Mouse (Mus musculus) erythroblast, embryonic 14.5 days (primary cell): ENCODE measurements around the gene Mad1l1. TPM values are rescaled to one million over a fixed set of nuclear protein-coding genes. Genes with fewer than 3 reads are reported as not detected.

Experiments
- H3K27me3 ChIP-seq: 2 replicates; pipeline ENCODE4 v1.6.1; 2012; ENCODE audit warnings: inconsistent platforms; ENCODE audit not compliant: control insufficient read depth
- H3K36me3 ChIP-seq: 2 replicates; pipeline ENCODE4 v1.6.1; 2012; ENCODE audit warnings: mild to moderate bottlenecking, inconsistent platforms; ENCODE audit not compliant: control insufficient read depth
- H3K4me1 ChIP-seq: 2 replicates; pipeline ENCODE4 v1.6.1; 2012; ENCODE audit warnings: inconsistent platforms; ENCODE audit not compliant: control insufficient read depth
- H3K4me3 ChIP-seq: replicated peaks from 2 replicates; pipeline ENCODE3; 2012; ENCODE audit warnings: moderate library complexity, mild to moderate bottlenecking, inconsistent platforms
- H3K9me3 ChIP-seq: 2 replicates; pipeline ENCODE4 v1.6.1; 2012; ENCODE audit warnings: low read length, inconsistent platforms, mixed read lengths; ENCODE audit not compliant: control insufficient read depth
- GATA1 ChIP-seq: IDR thresholded peaks from 2 replicates; pipeline ENCODE4 v1.6.1; 2012; ENCODE audit warnings: low read length, inconsistent platforms, mixed read lengths
- TAL1 ChIP-seq: IDR thresholded peaks from 3 replicates; pipeline ENCODE4 v1.6.1; 2012; ENCODE audit warnings: low read length, inconsistent platforms, mixed read lengths
- polyA plus RNA-seq: library from polyadenylated mRNA; stranded (reverse); fragments of >175 nt; gene quantifications from 2 replicates; pipeline ENCODE4 v1.2.3, GENCODE M21; 2012

Gene Mad1l1
- polyA plus RNA-seq, 1 experiment, result 2.4 TPM

DNA sequence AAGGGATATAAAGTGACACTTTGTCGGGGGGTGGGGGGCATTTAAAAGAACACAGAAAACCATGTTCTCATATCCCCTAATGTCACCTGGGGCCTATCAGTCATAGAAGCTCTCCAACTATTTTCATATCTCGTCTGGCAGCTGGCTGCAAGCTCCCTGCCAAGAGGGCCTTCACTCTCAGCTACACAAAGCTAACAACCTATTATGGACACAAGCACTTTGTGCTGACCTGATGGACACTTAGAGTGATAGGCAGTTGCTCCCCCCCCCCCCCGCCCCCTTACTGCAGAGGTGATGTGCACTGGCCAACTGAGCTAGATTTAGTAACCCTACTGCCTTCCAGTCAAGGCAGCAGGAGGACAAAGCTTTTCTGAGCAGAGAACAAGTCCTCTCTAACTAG, 104.3 kb downstream of the Mad1l1 start:
- H3K36me3 ChIP-seq, result peaks cover 10% of the 10 kb centered on the region
- no peaks in the 10 kb centered on the region for H3K9me3 ChIP-seq
- no peak overlapping the region for H3K4me3 ChIP-seq
- no peaks in the 10 kb centered on the region for H3K27me3 ChIP-seq
- peaks cover 4% of the 10 kb centered on the region for H3K4me1 ChIP-seq
- TF ChIP-seq TAL1 (no peak), GATA1 (no peak)

DNA sequence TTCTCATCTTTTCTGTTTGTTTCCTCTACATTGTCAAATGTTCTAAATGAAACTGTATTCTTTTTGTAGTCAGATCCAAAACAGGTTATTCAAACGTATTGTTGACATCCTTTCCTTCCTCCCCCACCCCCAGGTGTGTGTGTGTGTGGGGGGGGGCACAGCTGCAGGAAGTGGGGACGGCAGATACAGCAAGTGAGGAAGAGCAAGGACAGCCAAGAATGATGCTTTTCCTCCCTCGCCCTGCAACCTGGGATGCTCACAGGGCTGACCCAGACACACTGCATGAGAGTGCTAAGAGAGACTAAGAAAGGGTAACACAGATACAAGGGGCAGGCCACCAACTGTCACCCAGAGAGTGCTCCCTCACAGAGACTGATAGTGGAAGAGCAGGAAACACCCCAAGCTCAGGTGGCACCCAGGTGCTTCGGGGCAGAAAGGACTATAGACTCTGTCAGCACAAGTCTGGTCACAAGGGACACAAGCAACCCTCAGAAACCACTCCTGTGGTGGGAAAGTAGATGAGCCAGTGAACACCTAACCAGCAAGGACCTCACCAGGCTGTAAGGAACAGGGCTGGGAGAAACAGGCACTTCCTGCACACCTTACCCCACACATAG, 105.8 kb downstream of the Mad1l1 start:
- Histone ChIP-seq H3K9me3 (no peaks in the 10 kb centered on the region), H3K4me3 (no peak overlapping the region), H3K27me3 (no peaks in the 10 kb centered on the region), H3K4me1 (peaks cover 7% of the 10 kb centered on the region), H3K36me3 (peaks cover 14% of the 10 kb centered on the region)
- TF ChIP-seq TAL1 (no peak), GATA1 (no peak)

DNA sequence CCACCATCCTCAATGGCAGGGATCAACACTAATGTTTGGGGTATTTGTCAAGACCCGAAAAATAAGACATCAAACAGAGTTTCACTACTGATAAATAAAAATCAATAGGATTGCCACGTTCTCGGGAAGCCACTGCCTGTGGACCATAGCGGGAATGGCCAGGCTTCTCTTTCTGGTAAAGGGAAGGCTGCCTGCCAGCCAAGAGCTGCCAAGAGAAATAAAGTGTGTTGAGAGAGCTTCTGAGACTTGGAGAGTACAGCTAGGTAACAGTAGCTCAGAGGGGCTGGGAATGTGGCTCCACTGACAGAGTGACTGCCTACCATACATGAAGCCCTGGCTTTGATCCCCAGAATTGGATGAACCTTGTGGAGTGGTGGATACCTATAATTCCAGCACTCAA, 108.4 kb downstream of the Mad1l1 start:
- peaks cover 30% of the 10 kb centered on the region for H3K4me1 ChIP-seq
- no peak for TF ChIP-seq GATA1
- no peak for TF ChIP-seq TAL1

DNA sequence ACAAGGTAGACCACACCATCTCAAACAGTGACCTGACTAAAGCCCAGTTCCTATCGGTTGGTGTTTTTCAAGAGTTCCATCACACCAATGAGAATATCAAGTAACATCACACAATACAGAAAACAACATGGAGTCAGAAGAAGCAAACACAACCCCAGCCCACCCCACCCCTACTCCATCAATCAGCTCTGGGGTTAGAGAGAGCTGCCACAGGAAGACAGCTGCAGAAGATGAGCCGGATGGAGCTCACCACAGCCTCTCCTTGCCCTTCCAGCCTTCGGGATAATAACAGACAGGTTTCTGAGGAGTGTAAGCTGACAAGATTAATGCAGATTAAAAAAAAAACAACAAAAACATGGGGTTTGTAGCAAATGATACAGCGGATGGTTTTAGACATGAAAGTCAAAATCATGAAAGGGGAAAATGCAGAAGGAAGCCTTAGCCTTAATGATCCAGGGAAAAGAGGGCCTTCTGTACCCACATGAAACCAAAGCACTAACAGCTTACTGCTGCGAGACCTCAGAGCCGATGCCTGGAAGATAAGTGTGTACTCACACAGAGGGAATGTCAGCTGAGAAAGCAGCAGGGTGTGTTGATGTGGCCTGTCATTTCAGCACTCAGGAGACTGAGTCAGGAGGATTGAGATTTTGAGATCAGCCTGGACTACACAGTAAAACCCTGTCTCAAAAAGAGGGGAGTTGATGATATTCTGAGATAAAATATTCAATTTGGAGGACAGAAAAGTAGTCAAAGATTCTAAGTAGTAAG, 110.8 kb downstream of the Mad1l1 start:
- Histone ChIP-seq H3K4me1 (peaks cover 31% of the 10 kb centered on the region), H3K4me3 (no peak overlapping the region), H3K27me3 (no peaks in the 10 kb centered on the region), H3K36me3 (peaks cover 24% of the 10 kb centered on the region), H3K9me3 (no peaks in the 10 kb centered on the region)
- TF ChIP-seq GATA1 (no peak), TAL1 (no peak)

More for the DNA sequence above, 108.4 kb downstream of the Mad1l1 start:
- Histone ChIP-seq H3K36me3 (peaks cover 7% of the 10 kb centered on the region), H3K4me3 (no peak overlapping the region), H3K9me3 (no peaks in the 10 kb centered on the region), H3K27me3 (no peaks in the 10 kb centered on the region)

DNA sequence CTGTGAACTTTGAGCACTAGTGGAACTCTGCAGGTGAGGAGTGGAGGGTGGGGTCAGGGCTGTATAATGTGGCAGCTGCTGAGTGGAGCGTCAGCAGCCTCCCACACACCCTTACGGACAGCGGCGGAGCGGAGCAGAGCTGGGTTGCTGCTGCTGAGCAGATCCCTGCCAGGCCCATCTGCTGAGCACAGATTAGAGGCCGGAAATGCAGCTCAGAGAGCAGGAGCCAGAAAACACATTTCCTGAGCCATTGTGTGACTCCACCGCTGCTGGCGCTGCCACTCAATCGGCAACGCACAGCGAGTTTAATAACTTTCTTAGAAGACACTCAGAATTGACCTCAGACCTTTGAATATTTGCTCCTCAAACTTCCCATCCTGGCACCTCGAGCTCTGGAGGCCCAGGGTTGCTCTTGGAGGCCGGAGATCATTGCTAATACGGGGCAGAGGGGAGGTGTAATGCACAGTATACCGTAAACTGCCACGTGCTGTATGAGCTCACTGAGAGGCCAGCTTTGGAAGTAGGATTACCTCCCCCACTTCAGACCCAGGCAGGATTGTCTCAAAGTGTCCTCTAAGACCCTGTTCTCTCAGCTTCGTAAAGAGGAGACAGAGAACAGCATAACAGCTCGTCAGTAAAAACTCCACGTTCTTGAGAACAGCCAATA, 112.5 kb downstream of the Mad1l1 start:
- H3K27me3 ChIP-seq, result no peaks in the 10 kb centered on the region
- H3K36me3 ChIP-seq, result peaks cover 30% of the 10 kb centered on the region
- peak; percentile 40; the same call in 1 of the 2 replicates for TF ChIP-seq GATA1
- TF ChIP-seq TAL1, result peak; percentile 84
- no peaks in the 10 kb centered on the region for H3K9me3 ChIP-seq
- peak overlapping the region; percentile 39 for H3K4me3 ChIP-seq
- H3K4me1 ChIP-seq, result peaks cover 31% of the 10 kb centered on the region

DNA sequence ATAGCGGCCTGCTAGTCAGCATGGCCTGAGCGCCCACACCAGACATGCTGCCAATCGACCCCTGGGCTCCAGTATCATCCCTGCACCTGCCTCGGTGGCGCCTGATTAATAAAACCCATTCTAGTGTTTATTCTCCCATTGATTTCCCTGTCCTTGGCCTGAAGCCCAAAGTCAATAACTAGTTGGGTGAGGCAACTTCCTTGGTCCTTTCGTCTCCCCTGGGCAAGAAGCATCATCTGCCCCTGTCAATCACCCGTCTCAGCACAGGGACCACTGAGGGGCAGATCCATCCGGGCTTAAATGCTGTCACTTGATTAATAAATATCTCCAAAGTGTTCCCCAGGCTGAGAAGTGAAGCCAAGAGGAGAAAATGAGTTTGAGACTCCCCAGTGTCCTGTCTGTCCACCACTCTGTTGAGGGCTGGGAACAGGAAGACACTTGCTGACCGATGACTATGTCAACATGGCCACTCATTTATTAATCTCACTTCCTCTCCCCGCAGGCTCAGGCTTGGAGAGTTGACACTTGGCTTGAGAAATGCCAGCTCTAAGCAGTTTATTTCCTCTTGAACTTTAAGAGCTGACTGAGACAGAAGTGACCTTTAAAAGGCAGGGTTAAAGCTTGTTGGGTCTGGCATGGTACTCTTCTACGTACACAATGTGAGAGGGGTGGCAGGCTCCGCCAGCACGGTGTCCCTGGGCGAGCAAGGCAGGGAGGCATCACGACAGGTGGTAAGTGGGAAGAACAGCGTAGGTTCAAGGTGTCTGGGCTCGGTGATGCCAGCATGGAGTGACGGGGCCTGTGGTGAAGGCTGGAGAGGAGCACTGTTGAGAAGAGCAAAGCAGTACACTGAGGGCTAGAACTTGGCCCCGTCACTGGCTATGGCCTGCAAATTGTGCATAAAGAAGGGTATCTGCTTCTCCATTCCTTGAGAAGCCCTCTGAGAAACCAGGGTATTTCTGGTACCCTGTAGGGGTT, 114.3 kb downstream of the Mad1l1 start:
- Histone ChIP-seq H3K9me3 (no peaks in the 10 kb centered on the region), H3K27me3 (no peaks in the 10 kb centered on the region), H3K36me3 (peaks cover 38% of the 10 kb centered on the region), H3K4me1 (peaks cover 31% of the 10 kb centered on the region), H3K4me3 (no peak overlapping the region)
- TF ChIP-seq TAL1 (no peak), GATA1 (no peak)

DNA sequence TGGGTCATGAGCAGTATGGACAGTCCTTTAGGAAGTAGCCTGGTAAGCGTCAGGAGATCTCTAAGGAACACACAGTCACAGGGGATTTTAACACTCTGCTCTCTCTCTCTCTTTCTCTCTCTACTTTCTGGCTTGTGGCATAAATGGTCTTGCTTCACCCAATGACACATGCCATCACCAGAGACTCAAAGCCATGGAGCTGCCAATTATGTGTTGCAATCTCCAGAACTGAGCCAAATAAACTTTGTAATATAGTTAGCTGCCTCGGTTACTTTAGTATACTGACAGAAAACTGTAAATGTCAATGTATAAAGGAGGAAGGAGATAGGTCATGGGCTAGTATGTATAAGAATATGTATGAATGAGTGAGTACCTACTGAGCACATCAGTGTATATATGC, 115.4 kb downstream of the Mad1l1 start:
- Histone ChIP-seq H3K36me3 (peaks cover 37% of the 10 kb centered on the region), H3K9me3 (no peaks in the 10 kb centered on the region), H3K4me1 (peaks cover 32% of the 10 kb centered on the region), H3K27me3 (no peaks in the 10 kb centered on the region), H3K4me3 (no peak overlapping the region)
- no peak for TF ChIP-seq TAL1
- TF ChIP-seq GATA1, result no peak

DNA sequence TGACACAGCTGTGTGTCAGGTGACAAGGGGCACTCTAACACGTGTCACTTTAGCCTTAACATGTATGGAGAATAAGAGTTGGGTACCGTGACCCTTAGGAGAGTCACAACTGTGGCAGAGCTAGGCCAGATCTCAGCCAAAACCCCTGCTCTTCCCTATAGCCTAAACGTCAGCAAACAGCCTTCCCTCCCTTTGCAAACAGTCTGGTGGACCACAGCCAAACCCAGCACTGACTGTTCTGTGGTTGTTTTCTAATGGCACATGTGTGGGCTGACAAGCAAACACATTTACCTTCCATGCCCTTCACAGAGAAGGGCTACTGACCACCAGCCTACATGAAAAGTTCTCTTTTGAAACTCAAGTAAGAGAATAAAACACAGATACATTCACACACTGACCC, 116.9 kb downstream of the Mad1l1 start:
- no peak overlapping the region for H3K4me3 ChIP-seq
- H3K27me3 ChIP-seq, result no peaks in the 10 kb centered on the region
- peaks cover 20% of the 10 kb centered on the region for H3K4me1 ChIP-seq
- H3K36me3 ChIP-seq, result peaks cover 41% of the 10 kb centered on the region
- no peak for TF ChIP-seq GATA1
- no peak for TF ChIP-seq TAL1
- H3K9me3 ChIP-seq, result no peaks in the 10 kb centered on the region

DNA sequence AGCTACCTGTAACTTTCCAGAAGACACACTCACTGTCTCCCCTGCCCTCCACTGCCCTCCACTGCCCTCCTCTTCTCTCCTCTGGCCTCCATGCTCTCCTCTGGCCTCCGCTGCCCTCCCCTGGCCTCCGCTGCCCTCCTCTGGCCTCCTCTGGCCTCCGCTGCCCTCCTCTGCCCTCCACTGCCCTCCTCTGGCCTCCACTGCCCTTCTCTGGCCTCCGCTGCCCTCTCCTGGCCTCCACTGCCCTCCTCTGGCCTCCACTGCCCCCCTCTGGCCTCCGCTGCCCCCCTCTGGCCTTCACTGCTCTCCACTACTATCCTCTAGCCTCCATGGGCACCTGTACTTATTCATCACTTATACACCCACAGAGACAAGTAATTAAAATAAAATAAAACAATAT, 117.3 kb downstream of the Mad1l1 start:
- H3K4me3 ChIP-seq, result no peak overlapping the region
- H3K4me1 ChIP-seq, result peaks cover 16% of the 10 kb centered on the region
- TF ChIP-seq GATA1 (no peak), TAL1 (no peak)
- H3K9me3 ChIP-seq, result no peaks in the 10 kb centered on the region
- H3K36me3 ChIP-seq, result peaks cover 42% of the 10 kb centered on the region
- no peaks in the 10 kb centered on the region for H3K27me3 ChIP-seq
